Mouse (Mus musculus) cortical plate, adult 2 months (tissue): ENCODE measurements around the gene Cacng8.

Source experiments
- CTCF ChIP-seq: fragments of 200-500 bp; IDR thresholded peaks from 2 replicates; pipeline ENCODE4 v1.5.1; 2011; ENCODE audit warnings: mild to moderate bottlenecking, control low read depth, low read length; ENCODE audit not compliant: insufficient read depth; ENCODE audit errors: extremely low read depth
- POLR2A ChIP-seq: fragments of 200-500 bp; IDR thresholded peaks from 2 replicates; pipeline ENCODE4 v1.6.1; 2011; ENCODE audit warnings: mild to moderate bottlenecking, low read length, control low read depth; ENCODE audit not compliant: insufficient read depth; ENCODE audit errors: extremely low read depth

DNA sequence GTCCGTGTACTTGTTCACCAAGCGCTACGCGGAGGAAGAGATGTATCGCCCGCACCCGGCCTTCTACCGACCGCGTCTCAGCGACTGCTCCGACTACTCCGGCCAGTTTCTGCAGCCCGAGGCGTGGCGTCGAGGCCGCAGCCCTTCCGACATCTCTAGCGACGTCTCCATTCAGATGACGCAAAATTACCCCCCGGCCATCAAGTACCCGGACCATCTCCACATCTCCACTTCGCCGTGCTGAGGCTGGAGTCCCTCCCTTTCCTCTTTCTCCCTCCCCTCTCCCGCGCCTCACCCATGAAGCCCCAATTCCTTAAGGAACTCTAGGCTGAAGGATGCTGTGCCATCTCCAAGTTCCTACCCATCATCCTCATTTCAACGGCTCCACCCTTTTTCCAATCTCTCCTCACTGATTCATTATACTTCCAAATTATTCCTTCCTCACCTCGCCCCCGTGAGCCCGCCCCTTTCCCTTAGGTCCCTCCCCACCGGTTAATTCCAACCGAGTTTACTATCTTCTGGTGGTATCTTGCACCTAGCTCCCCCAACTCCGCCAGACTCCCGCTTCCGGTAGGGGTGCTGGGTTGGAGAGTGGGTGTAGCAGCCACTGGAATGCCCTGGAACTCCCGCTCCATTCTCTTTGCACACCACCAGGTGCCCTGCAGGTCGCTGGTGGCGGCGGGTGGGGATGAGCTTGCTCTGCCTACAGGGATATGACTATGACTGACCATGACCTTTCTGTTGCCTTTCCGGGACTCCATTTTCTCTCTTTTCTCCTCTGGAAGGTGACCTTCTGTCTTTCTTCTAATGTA, 23.6 kb upstream of the Cacng8 start:
- TF ChIP-seq CTCF = no peak
- TF ChIP-seq POLR2A = no peak
